Mouse (Mus musculus): Measurements from ENCODE around the gene Mroh2a.

Gene Mroh2a

DNA sequence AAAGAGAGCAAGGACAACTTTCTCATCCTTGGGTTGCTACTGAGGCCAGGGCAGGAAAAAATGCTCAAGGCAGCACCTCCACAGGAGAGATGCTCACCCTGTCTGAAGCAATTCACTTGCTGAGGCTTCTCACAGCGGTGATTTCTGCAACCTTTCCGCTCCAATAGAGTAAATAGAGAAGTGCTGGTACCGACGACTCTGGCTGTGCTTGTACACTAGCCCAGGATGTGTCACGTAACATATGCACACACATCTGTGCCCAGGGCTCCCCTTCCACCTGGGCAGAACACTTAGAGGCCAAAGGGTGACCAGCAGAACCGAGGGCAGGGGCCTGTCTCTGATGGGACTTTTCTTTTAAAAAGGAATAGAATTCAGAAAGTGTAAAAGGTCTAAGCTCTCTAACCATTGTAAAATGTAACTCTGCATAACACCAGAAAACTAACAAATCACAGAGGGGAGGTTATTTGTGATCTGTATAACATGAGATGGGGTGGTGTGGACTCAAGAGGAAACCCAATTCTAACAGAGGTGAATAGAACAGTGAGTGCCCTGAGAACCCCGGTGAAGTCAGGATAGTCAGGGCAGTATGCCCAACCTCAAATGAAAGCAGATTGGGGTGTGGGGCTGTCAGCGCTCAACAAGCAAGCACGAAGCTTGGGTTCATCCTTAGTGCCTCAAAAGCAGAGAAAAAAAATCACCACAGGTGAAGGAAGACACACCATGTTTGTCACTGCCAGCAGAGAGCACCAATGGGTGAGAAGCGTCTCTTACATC, 34.0 kb downstream of the Mroh2a start:
- DNase-seq: no peak

DNA sequence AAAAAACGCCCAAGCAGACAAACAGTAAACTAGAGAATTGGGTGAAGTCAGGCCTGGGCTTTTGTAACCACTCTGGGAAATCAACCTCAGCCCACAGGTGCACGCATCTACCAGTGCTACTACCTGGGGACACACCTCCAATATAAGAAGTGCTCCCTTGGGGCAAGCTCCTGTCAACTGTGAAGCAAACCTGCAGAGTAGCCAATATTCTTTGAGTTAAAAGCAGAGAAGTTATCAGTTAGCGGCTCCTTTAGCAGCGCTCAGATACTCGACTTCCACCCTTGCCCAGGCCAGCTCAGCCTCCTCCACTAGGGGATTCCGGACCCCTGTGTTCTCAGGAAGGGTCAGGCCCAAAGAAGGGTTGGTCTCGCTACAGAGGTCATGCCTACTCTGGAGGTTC, 34.9 kb downstream of the Mroh2a start:
- DNase-seq: no peak

- peak; percentile 60 for DNase-seq
Measured at GRCm38 (mm10) chr1:88262255-88262654, 35.5 kb downstream of the Mroh2a start.

GRCm38 (mm10) chr1:88262961-88263360, 36.2 kb downstream of the Mroh2a start:
- DNase-seq: no peak

- DNase-seq: no peak
Measured at GRCm38 (mm10) chr1:88263778-88264177, 37.0 kb downstream of the Mroh2a start.

DNA sequence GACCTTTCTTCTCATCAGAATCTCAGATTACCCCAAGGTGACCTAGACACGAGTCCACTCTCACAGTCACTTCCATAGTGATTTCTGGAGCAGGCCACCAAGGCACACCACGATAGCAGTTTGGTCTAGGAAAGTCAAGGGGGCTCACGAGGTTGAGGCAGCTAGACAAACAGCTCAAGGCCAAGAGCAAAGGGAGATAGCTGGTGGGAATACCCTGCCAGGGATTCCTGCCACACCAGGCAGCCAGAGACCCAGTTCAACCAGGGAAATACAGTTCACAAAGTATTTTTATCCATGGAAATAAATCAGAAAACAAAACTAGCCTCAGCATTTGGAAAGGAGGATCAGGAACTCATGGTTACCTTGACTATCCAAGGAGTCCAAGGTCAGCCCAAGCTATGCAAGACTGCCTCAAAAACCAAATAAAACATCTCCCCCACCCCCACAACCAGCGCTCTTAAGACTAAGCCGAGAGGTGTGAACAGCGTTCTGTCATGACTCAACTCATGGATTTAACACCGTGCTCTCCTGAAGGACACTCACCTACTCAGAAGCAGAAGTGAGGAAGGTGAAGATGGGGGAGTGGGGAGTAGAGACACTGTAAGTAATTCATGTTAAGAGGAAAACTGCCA, 37.6 kb downstream of the Mroh2a start:
- DNase-seq: no peak

GRCm38 (mm10) chr1:88264869-88265240, 38.1 kb downstream of the Mroh2a start:
- no peak for DNase-seq

GRCm38 (mm10) chr1:88266123-88266522, 39.3 kb downstream of the Mroh2a start:
- no peak for DNase-seq

- DNase-seq: no peak
Measured at GRCm38 (mm10) chr1:88267489-88267888, 40.7 kb downstream of the Mroh2a start.

GRCm38 (mm10) chr1:88268070-88268469, 41.3 kb downstream of the Mroh2a start:
- no peak for DNase-seq

DNA sequence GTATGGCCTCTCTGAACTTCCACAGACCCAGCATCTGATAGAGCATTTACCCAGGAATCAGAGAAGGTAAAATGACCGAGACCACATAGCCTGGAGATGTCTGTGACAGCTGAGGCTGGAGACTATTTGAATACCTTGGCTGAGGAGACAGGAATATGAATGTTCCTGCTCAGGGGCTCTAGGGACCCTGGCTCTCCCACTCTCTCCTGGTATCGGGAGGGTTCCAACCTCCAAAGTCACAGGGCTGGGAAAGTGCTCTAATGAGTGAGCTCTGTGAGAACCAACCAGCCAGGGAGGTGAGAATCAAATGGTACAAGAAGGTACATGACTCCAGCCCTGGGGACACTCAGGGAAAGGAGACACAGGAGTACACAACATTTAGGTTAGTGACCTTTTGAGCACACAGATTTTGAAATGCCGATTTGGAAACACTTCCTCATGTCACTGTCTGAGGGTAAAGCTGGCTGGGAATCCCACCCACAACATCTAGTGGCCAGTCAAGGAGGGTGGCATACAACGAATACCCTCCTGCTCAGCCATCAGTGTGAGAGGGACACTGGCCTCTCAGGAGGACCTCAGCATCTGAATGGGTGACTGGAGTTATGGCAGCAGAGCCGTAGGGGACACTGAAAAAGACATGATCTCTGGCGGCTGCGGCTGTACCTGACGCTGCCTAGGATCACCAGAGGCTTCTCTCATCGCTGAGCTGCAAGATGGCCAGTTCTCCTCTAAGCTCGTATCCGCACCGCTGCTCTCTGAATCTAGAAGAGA, 42.9 kb downstream of the Mroh2a start:
- no peak for DNase-seq

DNA sequence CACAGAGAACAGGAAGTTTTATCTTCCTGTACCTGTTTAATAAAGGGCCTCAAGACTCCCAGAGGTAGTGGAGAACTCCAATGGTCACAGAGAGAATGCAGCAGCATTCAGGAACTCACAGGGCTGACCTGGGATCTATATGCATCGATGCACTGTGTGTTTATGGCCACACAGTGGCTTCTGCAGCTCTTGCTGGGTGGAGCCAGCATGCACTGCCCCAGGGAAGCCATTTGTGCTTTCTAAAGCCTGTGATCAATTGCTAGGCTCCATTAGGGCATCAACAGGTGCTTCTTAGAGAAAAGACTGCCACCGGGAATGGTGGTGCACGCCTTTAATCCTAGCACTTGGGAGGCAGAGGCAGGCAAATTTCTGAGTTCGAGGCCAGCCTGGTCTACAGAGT, 46.1 kb downstream of the Mroh2a start:
- no peak for DNase-seq

DNA sequence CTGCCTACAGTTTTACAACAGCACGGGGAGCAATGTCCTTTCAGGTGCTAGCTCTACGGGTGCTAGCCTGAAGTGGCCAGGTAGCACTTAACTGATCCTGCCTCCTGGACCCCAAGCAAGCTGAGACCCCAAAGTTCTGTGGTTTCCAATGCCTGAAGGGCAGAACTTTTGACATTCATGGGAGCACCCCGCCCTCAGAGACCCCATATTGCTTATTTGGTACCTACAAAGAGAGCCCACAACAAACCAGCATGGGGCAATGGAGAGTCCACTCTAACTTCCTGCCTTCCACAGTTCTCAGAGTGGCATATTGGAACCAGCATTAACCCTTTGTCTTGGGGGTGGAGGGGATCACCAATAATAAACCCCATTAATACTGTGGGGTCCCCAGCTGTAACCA, 46.5 kb downstream of the Mroh2a start:
- no peak for DNase-seq

DNA sequence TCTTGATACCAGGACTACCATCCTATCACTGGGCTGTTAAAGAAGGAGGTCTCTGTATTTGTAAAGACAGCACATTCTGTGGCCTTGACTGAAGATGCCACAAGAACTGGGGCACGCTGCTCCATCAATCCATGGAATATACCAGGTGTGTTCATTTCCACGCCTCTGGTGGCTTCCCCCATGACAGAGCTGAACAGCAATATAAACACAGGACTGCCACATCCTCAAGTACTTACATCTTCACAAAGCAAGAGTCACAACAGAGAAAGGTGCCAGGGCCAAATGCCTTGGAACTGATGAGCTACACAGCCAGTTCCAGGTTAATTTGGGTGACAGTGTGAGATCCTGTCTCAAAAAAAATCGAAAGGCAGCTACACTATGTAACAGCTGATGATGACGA, 47.0 kb downstream of the Mroh2a start:
- no peak for DNase-seq

GRCm38 (mm10) chr1:88274371-88275077, 47.7 kb downstream of the Mroh2a start:
- DNase-seq: no peak

- DNase-seq: no peak
Measured at GRCm38 (mm10) chr1:88275078-88275680, 48.4 kb downstream of the Mroh2a start.

DNA sequence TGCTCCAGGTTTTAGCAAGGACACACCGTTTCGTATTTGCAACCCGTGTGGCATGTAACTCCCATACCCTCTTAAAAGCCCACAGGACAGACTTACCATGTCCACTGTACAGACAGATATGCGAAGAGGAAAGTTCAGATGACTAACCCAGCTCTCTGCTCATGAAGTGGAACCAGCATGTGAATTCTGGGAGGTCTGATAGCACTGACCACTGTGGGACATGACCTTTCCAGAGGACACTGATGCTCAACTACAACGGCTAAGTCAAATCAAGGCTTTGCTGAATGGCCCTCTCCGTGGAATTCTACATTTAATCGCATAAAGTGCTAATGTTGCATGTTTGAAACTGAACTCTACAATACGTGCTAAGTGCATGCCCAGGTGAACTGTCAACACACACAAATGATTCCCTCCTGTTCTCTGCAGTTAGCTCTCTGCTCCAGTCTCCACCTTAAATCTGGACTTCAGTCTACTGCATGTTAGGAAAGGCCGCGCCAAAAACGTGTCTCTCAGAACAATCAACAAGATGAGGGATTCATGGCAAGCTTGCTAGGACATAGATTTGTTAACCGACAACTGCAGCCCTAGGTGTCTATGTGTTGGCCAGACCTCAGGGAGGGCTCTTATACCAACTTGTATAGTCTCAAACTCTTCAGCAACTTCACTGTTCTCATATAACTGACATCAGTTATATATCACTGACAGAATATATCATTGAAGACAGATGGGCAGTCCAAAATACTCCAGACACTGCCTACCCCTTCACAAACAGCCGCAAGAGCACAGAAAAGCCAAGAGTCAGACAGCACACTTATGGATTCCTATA, 49.1 kb downstream of the Mroh2a start:
- no peak for DNase-seq

- no peak for DNase-seq
Measured at GRCm38 (mm10) chr1:88276524-88277097, 49.8 kb downstream of the Mroh2a start.

DNA sequence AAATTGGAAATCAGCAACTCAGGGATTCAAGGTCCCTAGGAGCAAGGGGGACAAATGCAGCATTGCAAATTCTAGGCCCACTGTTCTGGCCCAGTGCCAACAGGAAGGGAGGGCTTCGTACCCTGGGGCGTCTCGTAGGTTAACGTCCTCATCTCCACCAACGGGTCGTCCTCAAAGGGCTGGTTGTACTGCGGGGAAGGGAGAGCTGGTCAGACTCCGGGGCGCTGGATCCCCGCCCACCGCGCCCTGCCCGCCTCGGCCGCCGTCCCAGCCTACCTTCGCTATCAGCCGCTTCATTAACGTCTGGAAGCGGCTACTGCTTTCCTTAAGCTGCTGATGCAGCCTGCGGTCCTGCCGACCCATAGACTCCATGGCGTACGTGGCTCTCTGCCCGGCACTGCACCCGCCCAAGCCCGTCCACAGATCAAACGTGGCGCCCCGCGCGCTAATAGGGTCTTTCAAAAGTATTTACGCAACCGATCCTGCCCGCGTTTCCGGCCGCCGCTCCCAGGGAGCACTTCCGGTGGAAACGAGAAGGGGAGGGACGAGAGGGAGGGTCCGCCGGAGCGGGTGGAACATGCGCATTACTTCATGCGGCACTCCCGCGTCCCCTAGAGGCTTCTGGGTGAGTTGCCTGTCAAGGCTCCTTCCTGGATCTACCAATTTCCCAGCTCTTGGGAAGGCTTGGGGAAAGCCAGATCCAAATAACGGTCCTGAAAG, 50.5 kb downstream of the Mroh2a start, which contains the start of the genes Hjurp and Trpm8:
Hjurp (minus strand) TSS at position 536 of the 720 bp plus-strand sequence.
Trpm8 (plus strand) TSS at position 564 of the 720 bp plus-strand sequence.
- peak; percentile 100 for DNase-seq

GRCm38 (mm10) chr1:88277818-88278511, 51.2 kb downstream of the Mroh2a start:
- DNase-seq: no peak

Measured in kidney, adult 9 months (tissue).